Comparison of ENCODE assay signal across 8 mouse cellular contexts in the genomic region with DNA sequence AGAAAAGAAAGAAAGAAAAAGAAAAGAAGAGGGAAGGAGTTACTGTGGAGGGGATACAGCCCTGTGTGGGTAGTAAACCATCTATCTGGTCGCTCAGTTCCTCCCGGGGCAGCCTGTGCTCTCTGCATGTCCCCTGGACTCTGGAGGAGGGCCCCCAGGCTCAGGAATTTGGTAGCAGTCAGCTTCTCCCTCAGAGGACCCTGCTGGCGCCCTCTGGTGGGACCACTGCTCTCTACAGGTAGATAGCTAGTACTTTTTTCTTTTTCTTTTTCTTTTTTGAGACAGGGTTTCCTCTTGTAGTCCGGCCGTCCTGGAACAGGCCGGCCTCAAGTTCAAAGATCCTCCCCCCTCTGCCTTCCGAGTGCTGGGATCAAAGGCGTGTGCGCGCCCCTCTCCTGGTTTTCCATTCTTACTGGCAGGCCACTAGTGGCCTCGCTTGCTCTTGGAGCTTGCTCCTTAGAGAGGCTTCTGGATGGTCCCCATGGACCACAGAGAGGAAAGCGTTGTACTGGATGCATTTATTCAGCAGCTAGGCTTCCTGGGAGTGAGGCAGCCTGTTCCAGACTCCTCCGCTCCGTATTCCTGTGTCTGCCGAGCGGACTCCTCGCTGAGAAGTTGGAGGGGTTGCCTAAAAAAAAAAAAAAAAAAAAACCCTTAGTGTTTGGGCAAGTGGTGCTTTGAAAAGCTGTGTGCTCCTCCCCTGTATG. TPM values are rescaled to one million over a fixed set of nuclear protein-coding genes. Genes with fewer than 3 reads are reported as not detected.
DNase-seq lines count a peak whose midpoint lies in the region; ATAC-seq lines count a peak whose summit lies in the region.
"Had no signal": no experiment of that assay in that cellular context is flagged by ENCODE, and none has a peak within 500 bp of the region (broad histone marks: within the 10 kb centered on the region; RNA-seq: fewer than 3 reads in every experiment).

No protein-coding gene starts in this region.

- WGBS in intestine, embryonic 14.5 days = 59% methylated on average over 17 of the region's 17 CpGs
- 61% methylated on average over 17 of the region's 17 CpGs for WGBS in intestine, embryonic 16.5 days
- WGBS in neural tube, embryonic 11.5 days = 53% methylated on average over 17 of the region's 17 CpGs
- WGBS in forebrain, embryonic 13.5 days = 49% methylated on average over 17 of the region's 17 CpGs

- H3K36me3 ChIP-seq in intestine, embryonic 14.5 days (ENCODE audit: control insufficient read depth, insufficient read depth, low read length) = no peaks in the 10 kb centered on the region
- no peaks in the 10 kb centered on the region for H3K36me3 ChIP-seq in intestine, embryonic 16.5 days (ENCODE audit: control insufficient read depth, insufficient read depth, low read length)
- no peaks in the 10 kb centered on the region for H3K36me3 ChIP-seq in neural tube, embryonic 11.5 days (ENCODE audit: control insufficient read depth, insufficient read depth, low read length)
- H3K36me3 ChIP-seq in forebrain, embryonic 13.5 days (ENCODE audit: poor library complexity, severe bottlenecking) = no peaks in the 10 kb centered on the region
- H3K36me3 ChIP-seq: liver, embryonic 15.5 days had no signal

- no peak overlapping the region for H3K27ac ChIP-seq in intestine, embryonic 14.5 days (ENCODE audit: low read depth)
- no peak overlapping the region for H3K27ac ChIP-seq in intestine, embryonic 16.5 days (ENCODE audit: low read length)
- no peak overlapping the region for H3K27ac ChIP-seq in neural tube, embryonic 11.5 days (ENCODE audit: low read depth, low read length)
- H3K27ac ChIP-seq in forebrain, embryonic 13.5 days = no peak overlapping the region
- H3K27ac ChIP-seq: liver, embryonic 15.5 days had no signal

- no peak for ATAC-seq in intestine, embryonic 14.5 days (replicated peaks; ENCODE audit: low FRiP score, low TSS enrichment, low read depth)
- ATAC-seq in intestine, embryonic 16.5 days = no peak
- no peak for ATAC-seq in neural tube, embryonic 11.5 days (ENCODE audit: insufficient read depth, low FRiP score, low TSS enrichment)
- ATAC-seq in forebrain, embryonic 13.5 days = no peak

- H3K4me2 ChIP-seq in intestine, embryonic 14.5 days (ENCODE audit: low read length) = no peak overlapping the region
- H3K4me2 ChIP-seq in intestine, embryonic 16.5 days (ENCODE audit: low read depth, low read length) = no peak overlapping the region
- H3K4me2 ChIP-seq in neural tube, embryonic 11.5 days (ENCODE audit: low read depth) = no peak overlapping the region
- H3K4me2 ChIP-seq in forebrain, embryonic 13.5 days = no peak overlapping the region
- H3K4me2 ChIP-seq: liver, embryonic 15.5 days had no signal

- no peaks in the 10 kb centered on the region for H3K4me1 ChIP-seq in intestine, embryonic 14.5 days (replicated peaks; ENCODE audit: control insufficient read depth, insufficient read depth, low read length)
- peaks cover 9% of the 10 kb centered on the region; the same call in 1 of the 2 replicates for H3K4me1 ChIP-seq in intestine, embryonic 16.5 days (ENCODE audit: control insufficient read depth, insufficient read depth, low read length)
- no peaks in the 10 kb centered on the region for H3K4me1 ChIP-seq in neural tube, embryonic 11.5 days (ENCODE audit: control insufficient read depth, insufficient read depth, low read length)
- peaks cover 15% of the 10 kb centered on the region for H3K4me1 ChIP-seq in forebrain, embryonic 13.5 days
- H3K4me1 ChIP-seq: liver, embryonic 15.5 days had no signal

- DNase-seq in intestine, embryonic 14.5 days (ENCODE audit: low spot score) = peak; percentile 68
- DNase-seq in CD4-positive helper T cell, adult 2 months (ENCODE audit: low read depth, low spot score) = peak; percentile 35
- peak; percentile 79 for DNase-seq in R1 (ENCODE audit: low read depth, low spot score)
- DNase-seq in kidney, postnatal 10 days = peak; percentile 80
- peak; percentile 59 for DNase-seq in neural tube, embryonic 11.5 days (ENCODE audit: low spot score)

- H3K27me3 ChIP-seq in intestine, embryonic 14.5 days (replicated peaks; ENCODE audit: control insufficient read depth, insufficient read depth, low read length) = no peaks in the 10 kb centered on the region
- no peaks in the 10 kb centered on the region for H3K27me3 ChIP-seq in intestine, embryonic 16.5 days (replicated peaks; ENCODE audit: control insufficient read depth, insufficient read depth, low read length)
- no peaks in the 10 kb centered on the region for H3K27me3 ChIP-seq in neural tube, embryonic 11.5 days (ENCODE audit: control insufficient read depth, insufficient read depth, low read length)
- H3K27me3 ChIP-seq in forebrain, embryonic 13.5 days = no peaks in the 10 kb centered on the region
- H3K27me3 ChIP-seq: liver, embryonic 15.5 days had no signal

- H3K9ac ChIP-seq in intestine, embryonic 14.5 days (ENCODE audit: low read length) = no peak overlapping the region
- H3K9ac ChIP-seq in intestine, embryonic 16.5 days (ENCODE audit: low read depth, low read length) = no peak overlapping the region
- no peak overlapping the region for H3K9ac ChIP-seq in neural tube, embryonic 11.5 days (ENCODE audit: low read length)
- H3K9ac ChIP-seq in forebrain, embryonic 13.5 days = no peak overlapping the region
- H3K9ac ChIP-seq: liver, embryonic 15.5 days had no signal

- H3K4me3 ChIP-seq in intestine, embryonic 14.5 days (ENCODE audit: low read depth, low read length) = no peak overlapping the region
- H3K4me3 ChIP-seq in intestine, embryonic 16.5 days (ENCODE audit: low read length) = no peak overlapping the region
- no peak overlapping the region for H3K4me3 ChIP-seq in neural tube, embryonic 11.5 days (ENCODE audit: low read depth, low read length)
- no peak overlapping the region for H3K4me3 ChIP-seq in forebrain, embryonic 13.5 days
- H3K4me3 ChIP-seq: liver, embryonic 15.5 days had no signal

- H3K9me3 ChIP-seq in intestine, embryonic 14.5 days (ENCODE audit: control insufficient read depth, low read length) = 0 out of 2 replicates have a peak, but pooled peaks cover 3% of the 10 kb centered on the region
- no peaks in the 10 kb centered on the region for H3K9me3 ChIP-seq in intestine, embryonic 16.5 days (ENCODE audit: control insufficient read depth, low read length)
- H3K9me3 ChIP-seq in neural tube, embryonic 11.5 days (ENCODE audit: control insufficient read depth, low read length) = no peaks in the 10 kb centered on the region
- H3K9me3 ChIP-seq in forebrain, embryonic 13.5 days (replicated peaks) = no peaks in the 10 kb centered on the region; the same call in 1 of the 2 replicates
- H3K9me3 ChIP-seq: liver, embryonic 15.5 days had no signal

RNA-seq across cellular contexts. Expression of gene Togaram2, which starts 1.1 kb away (rescaled TPM):
- polyA plus RNA-seq in intestine, embryonic 14.5 days (2014; fragmentation: Nextera tagmentation; extraction: Ambion mirVana) = 0.24 and 0.38 TPM in 2 replicates
- 0.27 and 0.45 TPM in 2 replicates for polyA plus RNA-seq in intestine, embryonic 16.5 days (2015; fragmentation: Nextera tagmentation; extraction: Ambion mirVana)
- not detected in 2 replicates for polyA plus RNA-seq in neural tube, embryonic 11.5 days (2014; fragmentation: Nextera tagmentation; extraction: Ambion mirVana)
- polyA plus RNA-seq in forebrain, embryonic 13.5 days (2015; fragmentation: Nextera tagmentation; extraction: Ambion mirVana) = 0.22 and 0.52 TPM in 2 replicates
- polyA plus RNA-seq: liver, embryonic 15.5 days had no signal

RNA-seq across cellular contexts. Expression of gene Wdr43, which starts 56.3 kb away (rescaled TPM):
- 104 and 110 TPM in 2 replicates for polyA plus RNA-seq in intestine, embryonic 14.5 days (2014; fragmentation: Nextera tagmentation; extraction: Ambion mirVana)
- 60.0 and 65.2 TPM in 2 replicates for polyA plus RNA-seq in intestine, embryonic 16.5 days (2015; fragmentation: Nextera tagmentation; extraction: Ambion mirVana)
- 89.9 and 91.9 TPM in 2 replicates for polyA plus RNA-seq in neural tube, embryonic 11.5 days (2014; fragmentation: Nextera tagmentation; extraction: Ambion mirVana)
- 54.6 and 60.7 TPM in 2 replicates for polyA plus RNA-seq in forebrain, embryonic 13.5 days (2015; fragmentation: Nextera tagmentation; extraction: Ambion mirVana)
